Mouse (Mus musculus): ENCODE data around the gene 4933417A18Rik. TPM values are rescaled to one million over a fixed set of nuclear protein-coding genes. Genes with fewer than 3 reads are reported as not detected.

The 4933417A18Rik gene
- polyA plus RNA-seq, 1 experiment from 2014 or later = not detected

- Histone ChIP-seq H3K4me2 (ENCODE audit: low read depth, low read length) (no peak overlapping the region), H3K9ac (ENCODE audit: low read depth, low read length) (no peak overlapping the region)
- WGBS = 72% methylated on average over 4 of the region's 4 CpGs
Measured at GRCm38 (mm10) chr13:34991581-34992273, 67.5 kb downstream of the 4933417A18Rik start.

GRCm38 (mm10) chr13:34993085-34993484 is 68.9 kb downstream of the 4933417A18Rik start:
- WGBS = 66% methylated on average over 4 of the region's 4 CpGs

More at GRCm38 (mm10) chr13:34991581-34992273, 67.5 kb downstream of the 4933417A18Rik start:
- Histone ChIP-seq H3K4me1 (ENCODE audit: control insufficient read depth, insufficient read depth, low read length) (0 out of 2 replicates have a peak, but pooled peaks cover 5% of the 10 kb centered on the region), H3K27ac (replicated peaks; ENCODE audit: low read depth, low read length) (no peak overlapping the region), H3K27me3 (replicated peaks; ENCODE audit: control insufficient read depth, insufficient read depth, low read length) (no peaks in the 10 kb centered on the region), H3K36me3 (ENCODE audit: control insufficient read depth, insufficient read depth, low read length) (peaks cover 32% of the 10 kb centered on the region), H3K4me3 (ENCODE audit: low read depth, low read length) (no peak overlapping the region), H3K9me3 (ENCODE audit: control insufficient read depth, low read length) (no peaks in the 10 kb centered on the region)
- no peak for ATAC-seq (ENCODE audit: low read depth)
- DNase-seq (ENCODE audit: low spot score) = no peak

GRCm38 (mm10) chr13:34993595-34993982 is 69.4 kb downstream of the 4933417A18Rik start:
- DNase-seq (ENCODE audit: low spot score) (peak; percentile 53), ATAC-seq (ENCODE audit: low read depth) (peak; percentile 57)
- peak overlapping the region; percentile 70 for H3K4me3 ChIP-seq (ENCODE audit: low read depth, low read length)
- H3K4me1 ChIP-seq (ENCODE audit: control insufficient read depth, insufficient read depth, low read length) = 0 out of 2 replicates have a peak, but pooled peaks cover 5% of the 10 kb centered on the region
- peak overlapping the region; percentile 90 for H3K27ac ChIP-seq (replicated peaks; ENCODE audit: low read depth, low read length)
- WGBS = under 1% methylated on average over 21 of the region's 22 CpGs
- peak overlapping the region; percentile 66 for H3K4me2 ChIP-seq (ENCODE audit: low read depth, low read length)
- no peaks in the 10 kb centered on the region for H3K27me3 ChIP-seq (replicated peaks; ENCODE audit: control insufficient read depth, insufficient read depth, low read length)
- H3K36me3 ChIP-seq (ENCODE audit: control insufficient read depth, insufficient read depth, low read length) = peaks cover 14% of the 10 kb centered on the region
- 0 out of 2 replicates have a peak, but pooled peaks cover 2% of the 10 kb centered on the region for H3K9me3 ChIP-seq (ENCODE audit: control insufficient read depth, low read length)
- peak overlapping the region; percentile 74 for H3K9ac ChIP-seq (ENCODE audit: low read depth, low read length)

More at GRCm38 (mm10) chr13:34993085-34993484, 68.9 kb downstream of the 4933417A18Rik start:
- DNase-seq (ENCODE audit: low spot score) = peak; percentile 1
- Histone ChIP-seq H3K36me3 (ENCODE audit: control insufficient read depth, insufficient read depth, low read length) (peaks cover 19% of the 10 kb centered on the region), H3K4me1 (ENCODE audit: control insufficient read depth, insufficient read depth, low read length) (0 out of 2 replicates have a peak, but pooled peaks cover 5% of the 10 kb centered on the region), H3K27me3 (replicated peaks; ENCODE audit: control insufficient read depth, insufficient read depth, low read length) (no peaks in the 10 kb centered on the region), H3K9me3 (ENCODE audit: control insufficient read depth, low read length) (0 out of 2 replicates have a peak, but pooled peaks cover 2% of the 10 kb centered on the region), H3K27ac (replicated peaks; ENCODE audit: low read depth, low read length) (peak overlapping the region; percentile 90; the same call in 1 of the 2 replicates), H3K9ac (ENCODE audit: low read depth, low read length) (peak overlapping the region; percentile 74), H3K4me3 (ENCODE audit: low read depth, low read length) (peak overlapping the region; percentile 70), H3K4me2 (ENCODE audit: low read depth, low read length) (peak overlapping the region; percentile 66)
- no peak for ATAC-seq (ENCODE audit: low read depth)

- H3K4me3 ChIP-seq (ENCODE audit: low read depth, low read length) = peak overlapping the region; percentile 70
- peak overlapping the region; percentile 66 for H3K4me2 ChIP-seq (ENCODE audit: low read depth, low read length)
- H3K4me1 ChIP-seq (ENCODE audit: control insufficient read depth, insufficient read depth, low read length) = 0 out of 2 replicates have a peak, but pooled peaks cover 5% of the 10 kb centered on the region
- peak; percentile 97 for ATAC-seq (ENCODE audit: low read depth)
- H3K9ac ChIP-seq (ENCODE audit: low read depth, low read length) = peak overlapping the region; percentile 74
- peak; percentile 98 for DNase-seq (ENCODE audit: low spot score)
- 0 out of 2 replicates have a peak, but pooled peaks cover 2% of the 10 kb centered on the region for H3K9me3 ChIP-seq (ENCODE audit: control insufficient read depth, low read length)
- peak overlapping the region; percentile 90 for H3K27ac ChIP-seq (replicated peaks; ENCODE audit: low read depth, low read length)
- peaks cover 8% of the 10 kb centered on the region for H3K36me3 ChIP-seq (ENCODE audit: control insufficient read depth, insufficient read depth, low read length)
- WGBS = under 1% methylated on average over 33 of the region's 33 CpGs
- H3K27me3 ChIP-seq (replicated peaks; ENCODE audit: control insufficient read depth, insufficient read depth, low read length) = no peaks in the 10 kb centered on the region
Measured at GRCm38 (mm10) chr13:34993983-34994811, 70.0 kb downstream of the 4933417A18Rik start.

GRCm38 (mm10) chr13:34995925-34996324 is 71.7 kb downstream of the 4933417A18Rik start:
- no peaks in the 10 kb centered on the region for H3K27me3 ChIP-seq (replicated peaks; ENCODE audit: control insufficient read depth, insufficient read depth, low read length)
- H3K27ac ChIP-seq (replicated peaks; ENCODE audit: low read depth, low read length) = no peak overlapping the region
- no peak overlapping the region for H3K4me3 ChIP-seq (ENCODE audit: low read depth, low read length)
- H3K4me2 ChIP-seq (ENCODE audit: low read depth, low read length) = no peak overlapping the region
- 0 out of 2 replicates have a peak, but pooled peaks cover 5% of the 10 kb centered on the region for H3K4me1 ChIP-seq (ENCODE audit: control insufficient read depth, insufficient read depth, low read length)
- 62% methylated on average over 2 of the region's 2 CpGs for WGBS
- 0 out of 2 replicates have a peak, but pooled peaks cover 2% of the 10 kb centered on the region for H3K9me3 ChIP-seq (ENCODE audit: control insufficient read depth, low read length)
- DNase-seq (ENCODE audit: low spot score) = peak; percentile 19
- no peak overlapping the region for H3K9ac ChIP-seq (ENCODE audit: low read depth, low read length)
- H3K36me3 ChIP-seq (ENCODE audit: control insufficient read depth, insufficient read depth, low read length) = no peaks in the 10 kb centered on the region
- no peak for ATAC-seq (ENCODE audit: low read depth)

Other genes starting within 250 kb of the 4933417A18Rik start
- 0.28 TPM in 1 of 2 replicates, not detected in the other for gene Fam50b, start 189.6 kb upstream of the 4933417A18Rik start, polyA plus RNA-seq (2014; fragmentation: Nextera tagmentation; extraction: Ambion mirVana)
- 76.1 and 84.6 TPM in 2 replicates for gene Prpf4b, start 49.1 kb upstream of the 4933417A18Rik start, polyA plus RNA-seq (2014; fragmentation: Nextera tagmentation; extraction: Ambion mirVana)
- gene Fam217a, start 99 bp upstream of the 4933417A18Rik start, polyA plus RNA-seq (2014; fragmentation: Nextera tagmentation; extraction: Ambion mirVana) = 1.1 and 1.3 TPM in 2 replicates
- gene Eci3, start 39.4 kb downstream of the 4933417A18Rik start, polyA plus RNA-seq (2014; fragmentation: Nextera tagmentation; extraction: Ambion mirVana) = 1.0 and 2.1 TPM in 2 replicates
- 129 and 147 TPM in 2 replicates for gene Eci2, start 102.7 kb downstream of the 4933417A18Rik start, polyA plus RNA-seq (2014; fragmentation: Nextera tagmentation; extraction: Ambion mirVana)

Data from embryonic facial prominence, embryonic 14.5 days (tissue).